Mouse (Mus musculus) hematopoietic multipotent progenitor cell, adult 10-12 weeks (in vitro differentiated cells): ENCODE measurements around the gene N4bp2. TPM values are rescaled to one million over a fixed set of nuclear protein-coding genes. Genes with fewer than 3 reads are reported as not detected.

Source experiments
- polyA plus RNA-seq: library from polyadenylated mRNA; stranded (reverse); fragments of >175 nt; gene quantifications from 2 replicates; pipeline ENCODE4 v1.2.3, GENCODE M21; 2012; ENCODE audit warnings: low replicate concordance

N4bp2 gene
- polyA plus RNA-seq, result 11.0 and 12.9 TPM in 2 replicates

DNA sequence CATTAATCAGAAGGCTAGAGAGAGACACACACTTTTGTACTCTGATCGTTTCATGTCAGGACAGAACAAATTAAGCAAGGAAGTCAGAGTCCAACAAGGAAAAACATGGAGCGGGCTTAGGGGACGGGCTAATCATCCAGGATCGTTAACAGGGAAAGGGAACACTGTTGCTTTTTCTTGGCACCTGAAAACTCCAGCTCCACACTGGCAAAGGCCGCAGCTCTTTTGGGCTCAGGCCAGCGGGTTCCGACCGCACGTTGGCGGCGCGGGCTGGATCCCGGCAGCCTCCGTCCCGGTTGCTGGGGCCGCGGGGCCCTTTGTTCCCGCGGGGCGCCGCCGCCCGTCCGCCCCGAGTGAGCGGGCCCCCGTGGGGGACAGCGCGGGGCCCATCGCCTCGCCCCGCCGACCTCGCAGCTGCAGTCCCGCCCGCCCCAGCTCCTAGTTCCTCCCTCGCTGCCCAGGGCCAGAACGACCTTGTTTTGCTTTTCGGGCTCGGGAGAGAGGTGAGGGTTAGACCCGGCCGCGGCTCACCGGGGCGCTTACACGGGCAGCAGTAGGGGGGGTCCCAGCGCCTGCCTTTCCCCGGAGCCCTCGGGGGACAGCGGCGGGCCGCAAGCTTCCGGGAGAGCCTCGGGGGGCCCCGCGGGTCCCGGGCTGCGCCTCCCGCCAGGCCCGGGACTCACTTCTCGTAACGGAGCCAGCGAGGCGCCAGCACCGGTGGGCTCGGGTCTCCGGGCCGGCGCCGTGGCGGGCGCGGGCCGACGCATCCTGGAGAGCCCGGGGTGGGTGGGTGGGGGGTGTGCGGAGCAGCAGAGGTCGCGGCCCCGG lies at the start of gene N4bp2:
Gene N4bp2, plus strand, starts transcription at position 434 of the 828 bp plus-strand sequence.

GRCm38 (mm10) chr5:65861154-65861944 lies 98.0 kb downstream of the N4bp2 start, which contains the start of gene Rhoh:
Gene Rhoh, plus strand, starts transcription at chr5:65861213.

Other genes with a start within 250 kb of the N4bp2 start
- 51.7 and 181 TPM in 2 replicates for gene Smim14, start 226.3 kb upstream of the N4bp2 start, polyA plus RNA-seq
- 45.0 and 57.3 TPM in 2 replicates for gene Ube2k, start 226.3 kb upstream of the N4bp2 start, polyA plus RNA-seq
- gene Pds5a, start 65.2 kb upstream of the N4bp2 start, polyA plus RNA-seq, result 11.0 and 18.2 TPM in 2 replicates
- 4.3 and 31.5 TPM in 2 replicates for gene Rhoh, start 97.7 kb downstream of the N4bp2 start, polyA plus RNA-seq
- 0.35 TPM in 1 of 2 replicates, not detected in the other for gene Chrna9, start 171.4 kb downstream of the N4bp2 start, polyA plus RNA-seq
- 0.09 TPM in 1 of 2 replicates, not detected in the other for gene 9130230L23Rik, start 240.8 kb downstream of the N4bp2 start, polyA plus RNA-seq